Mouse (Mus musculus): ENCODE results near the gene Igflr1.

Igflr1 gene

GRCm38 (mm10) chr7:30614454-30614853 lies 49.2 kb downstream of the Igflr1 start:
- no peak for DNase-seq

DNA sequence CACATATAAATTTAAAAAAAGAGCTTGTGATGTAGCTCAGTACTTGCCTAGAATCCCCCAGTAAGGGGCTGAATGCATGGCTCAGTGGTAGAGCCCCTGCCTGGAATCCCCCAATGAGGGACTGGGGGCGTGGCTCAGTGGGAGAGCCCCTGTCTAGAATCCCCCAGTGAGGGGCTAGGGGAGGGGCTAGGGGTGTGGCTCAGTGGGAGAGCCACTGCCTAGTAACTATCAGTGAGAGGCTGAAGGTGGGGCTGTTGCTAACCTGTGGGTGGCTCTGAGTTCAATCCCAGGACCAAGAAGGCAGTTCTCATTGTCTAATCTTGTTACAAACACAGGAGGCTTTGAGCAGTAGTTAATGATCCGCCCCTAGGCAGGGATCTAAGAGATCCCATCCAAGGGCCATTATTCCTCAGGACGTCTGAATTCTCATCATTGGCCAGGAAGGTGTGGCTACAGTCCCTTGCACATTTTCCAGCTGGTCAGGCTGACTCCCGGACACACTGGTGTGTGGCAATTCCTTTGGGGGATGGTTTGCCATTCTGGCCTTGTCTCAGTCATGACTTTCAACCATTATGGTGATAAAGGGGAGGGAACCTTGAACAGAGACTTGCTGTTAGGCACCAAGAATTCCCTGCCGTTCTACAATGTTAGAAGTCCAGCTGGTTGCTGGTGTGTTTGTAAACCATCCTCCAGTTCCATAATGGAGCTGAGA lies 50.0 kb downstream of the Igflr1 start:
- no peak for DNase-seq
